Mouse (Mus musculus) ES-Bruce4 (cell line): ENCODE data around the gene Otop2. TPM values are rescaled to one million over a fixed set of nuclear protein-coding genes. Genes with fewer than 3 reads are reported as not detected.

Experiments used
- H3K27ac ChIP-seq: 2 replicates; pipeline ENCODE4 v1.5.1; 2012; ENCODE audit warnings: low read length, inconsistent platforms; ENCODE audit not compliant: insufficient read depth
- H3K27me3 ChIP-seq: 2 replicates; pipeline ENCODE4 v1.6.1; 2012; ENCODE audit warnings: mild to moderate bottlenecking, low read length, inconsistent platforms; ENCODE audit not compliant: control insufficient read depth, poor library complexity, insufficient read depth, severe bottlenecking
- H3K36me3 ChIP-seq: 2 replicates; pipeline ENCODE4 v1.6.1; 2012; ENCODE audit warnings: inconsistent platforms, mild to moderate bottlenecking, low read length, moderate library complexity; ENCODE audit not compliant: control insufficient read depth, poor library complexity, insufficient read depth, severe bottlenecking
- H3K4me1 ChIP-seq: one replicate; pipeline ENCODE4 v1.8.1; 2011; ENCODE audit warnings: low read length; ENCODE audit not compliant: control insufficient read depth, insufficient read depth
- H3K4me3 ChIP-seq: 2 replicates; pipeline ENCODE4 v1.5.1; 2011; ENCODE audit warnings: low read depth, mild to moderate bottlenecking, low read length
- H3K9ac ChIP-seq: 2 replicates; pipeline ENCODE4 v1.6.1; 2012; ENCODE audit warnings: low read depth, mild to moderate bottlenecking, inconsistent platforms; ENCODE audit not compliant: poor library complexity, severe bottlenecking
- H3K9me3 ChIP-seq: replicated peaks from 2 replicates; pipeline ENCODE4 v1.6.1; 2012; ENCODE audit warnings: mild to moderate bottlenecking, low read length, inconsistent platforms; ENCODE audit not compliant: control insufficient read depth, poor library complexity, insufficient read depth, severe bottlenecking
- CTCF ChIP-seq: IDR thresholded peaks from one replicate; pipeline ENCODE4 v1.8.1; 2011; ENCODE audit warnings: low read depth, low read length
- EP300 ChIP-seq: IDR thresholded peaks from 2 replicates; pipeline ENCODE4 v1.6.1; 2011; ENCODE audit warnings: low read depth, low read length; ENCODE audit not compliant: insufficient read depth
- POLR2A ChIP-seq: IDR thresholded peaks from one replicate; pipeline ENCODE4 v1.8.1; 2011; ENCODE audit warnings: low read length; ENCODE audit not compliant: insufficient read depth
- polyA plus RNA-seq: library from polyadenylated mRNA; stranded (reverse); fragments of >200 nt; gene quantifications from 2 replicates; pipeline ENCODE4 v1.2.4, GENCODE M21; 2011; ENCODE audit warnings: low read depth; ENCODE audit not compliant: missing spikeins, insufficient read depth, insufficient read length

Gene Otop2
- polyA plus RNA-seq, 1 experiment, result not detected

DNA sequence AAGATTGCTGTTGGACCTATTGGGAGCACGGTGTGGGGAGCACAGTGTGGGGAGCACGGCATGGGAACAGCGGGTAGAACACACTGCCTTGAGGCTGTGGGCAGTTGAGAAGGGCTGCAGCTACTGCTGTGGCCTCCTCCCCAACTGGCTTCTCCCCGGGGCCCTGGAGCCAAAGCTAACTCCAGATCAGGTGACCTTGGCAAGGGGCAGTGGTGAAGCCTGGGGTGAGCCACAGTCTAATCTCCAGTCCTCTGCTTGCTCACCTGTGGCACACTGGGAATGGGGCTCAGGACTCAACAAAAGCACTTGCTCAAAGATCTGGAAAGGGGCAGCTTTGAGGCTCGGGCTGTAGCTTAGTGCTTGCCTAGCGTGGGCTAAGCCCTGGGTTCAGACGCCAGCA, 10.2 kb downstream of the Otop2 start:
- Histone ChIP-seq H3K36me3 (no peaks in the 10 kb centered on the region), H3K9ac (no peak overlapping the region), H3K9me3 (no peaks in the 10 kb centered on the region), H3K4me1 (no peaks in the 10 kb centered on the region), H3K27ac (no peak overlapping the region), H3K27me3 (no peaks in the 10 kb centered on the region), H3K4me3 (no peak overlapping the region)
- no peak for TF ChIP-seq EP300
- TF ChIP-seq CTCF, result no peak
- no peak for TF ChIP-seq POLR2A

DNA sequence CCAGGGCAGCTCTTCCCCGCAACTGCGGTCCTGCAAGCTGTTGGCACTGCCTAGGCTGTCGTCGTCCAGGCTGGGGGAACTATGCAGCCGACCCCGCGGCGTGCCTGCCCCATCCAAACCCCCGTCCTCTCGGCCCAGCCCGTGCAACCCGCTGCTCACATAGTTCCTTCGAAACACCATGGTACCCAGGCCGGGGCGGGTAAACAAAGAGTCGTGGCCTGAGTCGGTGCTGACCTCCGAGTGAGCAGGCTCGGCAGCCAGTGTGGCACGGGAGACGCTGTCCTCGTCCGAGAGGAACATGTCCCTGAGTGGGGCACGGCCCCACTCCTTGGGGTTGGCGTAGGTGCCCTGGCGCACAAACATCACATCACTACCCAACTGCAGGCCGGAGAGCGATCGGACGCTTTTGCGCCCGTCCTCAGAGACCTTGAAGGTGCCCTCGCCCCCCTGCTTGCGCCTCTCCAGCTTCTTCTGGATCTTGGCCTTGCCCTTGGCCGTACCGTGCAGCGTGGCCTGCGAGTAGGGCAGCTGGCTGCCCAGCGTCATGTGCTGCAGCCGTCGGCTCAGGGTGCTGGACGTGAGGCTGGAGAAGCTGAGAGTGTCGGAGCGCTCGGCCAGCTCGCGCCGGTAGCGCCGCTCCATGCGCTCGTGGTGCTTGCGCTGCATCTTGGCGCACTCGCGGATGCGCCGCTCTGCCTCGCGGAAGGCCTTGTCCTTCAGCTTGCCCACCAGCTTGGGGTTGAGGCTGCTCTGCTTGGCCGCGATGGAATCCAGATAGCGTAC, 11.5 kb downstream of the Otop2 start:
- H3K9ac ChIP-seq, result no peak overlapping the region
- TF ChIP-seq POLR2A (no peak), CTCF (no peak), EP300 (no peak)
- H3K27ac ChIP-seq, result no peak overlapping the region
- no peaks in the 10 kb centered on the region for H3K36me3 ChIP-seq
- peak overlapping the region; percentile 42 for H3K4me3 ChIP-seq
- no peaks in the 10 kb centered on the region for H3K27me3 ChIP-seq
- H3K4me1 ChIP-seq, result no peaks in the 10 kb centered on the region
- H3K9me3 ChIP-seq, result no peaks in the 10 kb centered on the region

DNA sequence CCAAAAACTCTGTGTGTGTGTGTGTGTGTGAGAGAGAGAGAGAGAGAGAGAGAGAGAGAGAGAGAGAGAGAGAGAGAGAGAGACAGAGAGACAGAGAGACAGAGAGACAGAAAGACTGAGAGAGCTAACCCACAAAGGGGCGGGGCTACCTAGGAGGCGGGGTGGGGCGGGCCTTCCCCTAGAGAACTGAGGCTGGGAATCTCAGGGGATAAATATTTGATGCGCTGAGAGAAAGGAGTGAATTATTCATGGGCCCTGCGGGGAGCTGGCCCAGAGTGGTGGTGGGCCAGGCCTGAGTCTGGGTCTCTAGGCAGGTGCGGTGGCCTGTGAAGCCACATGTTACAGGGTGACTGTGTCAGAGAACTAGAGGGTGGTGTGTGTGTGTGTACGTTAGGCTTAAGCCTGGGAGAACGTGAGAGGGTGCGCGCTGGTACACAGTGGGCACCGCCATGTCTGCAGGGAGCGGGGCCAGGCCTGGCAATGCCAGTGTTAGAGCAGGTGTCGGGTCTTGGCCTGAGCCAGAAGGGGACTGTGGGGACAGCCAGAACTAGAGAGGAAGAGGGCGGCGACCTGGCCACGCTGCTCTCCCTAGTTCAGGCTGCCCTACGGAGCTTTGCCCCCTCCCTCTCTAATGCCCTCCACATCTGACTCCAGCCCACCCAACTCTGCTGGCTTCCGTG, 12.9 kb downstream of the Otop2 start:
- Histone ChIP-seq H3K4me1 (no peaks in the 10 kb centered on the region), H3K27ac (no peak overlapping the region), H3K36me3 (no peaks in the 10 kb centered on the region), H3K9ac (no peak overlapping the region), H3K4me3 (peak overlapping the region; percentile 57), H3K27me3 (no peaks in the 10 kb centered on the region), H3K9me3 (no peaks in the 10 kb centered on the region)
- no peak for TF ChIP-seq CTCF
- no peak for TF ChIP-seq POLR2A
- no peak for TF ChIP-seq EP300

DNA sequence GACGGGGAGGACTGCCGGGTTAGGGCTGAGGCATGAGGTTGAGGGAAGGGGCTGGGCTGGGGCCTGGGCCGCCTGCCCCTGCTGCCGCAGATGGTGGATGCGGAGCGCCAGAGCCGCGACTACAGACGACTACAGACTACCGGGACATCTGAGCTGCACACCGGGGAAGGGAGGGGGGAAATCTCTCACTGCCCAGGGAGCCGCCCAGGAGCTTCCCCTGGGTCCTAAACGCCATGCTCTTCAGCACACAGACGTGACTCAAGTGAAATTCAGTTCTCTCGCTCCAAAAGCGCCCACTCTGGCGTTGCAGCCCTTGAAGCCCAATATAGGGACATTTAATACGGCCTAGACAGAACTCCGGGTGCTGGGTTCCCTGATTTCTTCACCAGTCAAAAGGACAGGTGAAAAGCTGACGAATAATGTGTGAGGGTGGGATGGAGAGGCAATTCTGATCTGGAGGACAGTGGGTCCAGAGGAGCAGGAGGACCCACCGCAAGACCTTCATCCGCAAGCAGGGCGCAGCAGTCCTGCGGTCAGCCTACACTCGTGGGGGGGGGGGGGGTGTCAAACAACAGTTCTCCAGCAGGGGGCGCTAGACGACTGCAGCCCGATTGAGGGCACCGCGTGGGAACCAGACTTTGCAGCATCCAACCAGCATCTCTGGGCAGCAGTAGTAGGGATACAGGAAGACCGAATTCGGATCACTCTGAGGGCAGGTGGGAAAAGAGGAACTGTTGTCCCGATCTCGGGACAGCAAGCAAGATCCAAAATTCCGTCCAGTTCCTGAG, 15.1 kb downstream of the Otop2 start, which contains the start of gene Ush1g:
TSS of gene Ush1g (minus strand) at position 136 of the 788 bp plus-strand sequence.
- Histone ChIP-seq H3K9ac (0 out of 2 replicates have a peak within 1 kb of the TSS, but pooled peaks have one; percentile 22), H3K27ac (no peak within 1 kb of the TSS), H3K4me3 (no peak within 1 kb of the TSS), H3K4me1 (no peaks in the 10 kb centered on the region), H3K36me3 (no peaks in the 10 kb centered on the region), H3K9me3 (no peaks in the 10 kb centered on the region), H3K27me3 (no peaks in the 10 kb centered on the region)
- TF ChIP-seq CTCF (peak; percentile 78), EP300 (no peak)

DNA sequence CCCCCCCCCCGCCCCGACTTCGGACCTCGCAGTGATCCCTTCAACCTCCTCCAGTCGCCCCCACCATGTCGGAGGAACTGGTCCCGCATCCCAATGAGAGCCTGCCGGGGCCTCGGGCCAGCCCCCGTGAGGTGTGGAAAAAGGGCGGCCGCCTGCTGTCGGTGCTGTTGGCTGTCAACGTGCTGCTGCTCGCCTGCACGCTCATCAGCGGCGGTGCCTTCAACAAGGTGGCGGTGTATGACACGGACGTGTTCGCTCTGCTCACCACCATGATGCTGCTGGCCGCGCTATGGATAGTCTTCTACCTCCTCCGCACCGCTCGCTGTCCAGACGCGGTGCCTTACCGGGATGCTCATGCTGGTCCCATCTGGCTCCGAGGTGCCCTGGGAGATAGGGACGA, 16.4 kb downstream of the Otop2 start:
- H3K4me3 ChIP-seq, result peak overlapping the region; percentile 45
- no peak overlapping the region for H3K27ac ChIP-seq
- no peaks in the 10 kb centered on the region for H3K9me3 ChIP-seq
- H3K27me3 ChIP-seq, result no peaks in the 10 kb centered on the region
- no peaks in the 10 kb centered on the region for H3K36me3 ChIP-seq
- no peak overlapping the region for H3K9ac ChIP-seq
- TF ChIP-seq CTCF, result no peak
- no peak for TF ChIP-seq POLR2A
- TF ChIP-seq EP300, result no peak
- H3K4me1 ChIP-seq, result no peaks in the 10 kb centered on the region

DNA sequence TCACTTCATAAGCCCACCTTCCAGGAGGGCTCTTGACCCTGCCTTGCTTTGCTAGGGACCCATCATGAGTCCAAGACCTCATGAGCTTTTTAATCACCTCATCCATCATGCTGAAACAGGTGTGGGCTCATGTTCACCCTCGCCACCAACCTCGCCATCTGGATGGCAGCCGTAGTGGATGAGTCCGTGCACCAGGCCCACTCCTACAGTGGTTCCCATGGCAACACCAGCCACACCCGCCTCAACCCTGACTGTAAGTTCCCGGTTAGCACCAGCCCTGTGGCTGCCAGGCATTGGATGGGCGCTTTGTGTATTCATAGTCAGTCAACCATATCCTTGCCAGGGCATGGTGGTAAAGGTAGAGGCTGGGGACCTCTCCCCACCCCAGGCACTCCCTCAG, 19.8 kb downstream of the Otop2 start:
- Histone ChIP-seq H3K27ac (no peak overlapping the region), H3K9me3 (no peaks in the 10 kb centered on the region), H3K27me3 (no peaks in the 10 kb centered on the region), H3K9ac (no peak overlapping the region), H3K4me1 (no peaks in the 10 kb centered on the region), H3K36me3 (no peaks in the 10 kb centered on the region), H3K4me3 (no peak overlapping the region)
- no peak for TF ChIP-seq CTCF
- no peak for TF ChIP-seq POLR2A
- TF ChIP-seq EP300, result no peak
